Mouse (Mus musculus): ENCODE measurements around the gene Olfr921. TPM values are rescaled to one million over a fixed set of nuclear protein-coding genes. Genes with fewer than 3 reads are reported as not detected.

Gene Olfr921
- not detected in 2 replicates for polyA plus RNA-seq (2015; fragmentation: Nextera tagmentation; extraction: Ambion mirVana)

- H3K9me3 ChIP-seq = no peaks in the 10 kb centered on the region
- H3K4me3 ChIP-seq = no peak within 1 kb of the TSS
- H3K27me3 ChIP-seq = no peaks in the 10 kb centered on the region
- no peaks in the 10 kb centered on the region for H3K36me3 ChIP-seq
- H3K9ac ChIP-seq (replicated peaks) = no peak within 1 kb of the TSS
- H3K27ac ChIP-seq (replicated peaks) = no peak within 1 kb of the TSS
- H3K4me2 ChIP-seq (replicated peaks) = no peak within 1 kb of the TSS
- ATAC-seq (replicated peaks) = no peak
- H3K4me1 ChIP-seq = no peaks in the 10 kb centered on the region
Observed at GRCm38 (mm10) chr9:38772768-38773167, at the start of gene Olfr921. TSS of gene Olfr921 (plus strand) at chr9:38773068.

- H3K9me3 ChIP-seq = no peaks in the 10 kb centered on the region
- 92% methylated on average over 1 of the region's 1 CpGs for WGBS
Observed at GRCm38 (mm10) chr9:38724044-38724443, 48.8 kb upstream of the Olfr921 start.

DNA sequence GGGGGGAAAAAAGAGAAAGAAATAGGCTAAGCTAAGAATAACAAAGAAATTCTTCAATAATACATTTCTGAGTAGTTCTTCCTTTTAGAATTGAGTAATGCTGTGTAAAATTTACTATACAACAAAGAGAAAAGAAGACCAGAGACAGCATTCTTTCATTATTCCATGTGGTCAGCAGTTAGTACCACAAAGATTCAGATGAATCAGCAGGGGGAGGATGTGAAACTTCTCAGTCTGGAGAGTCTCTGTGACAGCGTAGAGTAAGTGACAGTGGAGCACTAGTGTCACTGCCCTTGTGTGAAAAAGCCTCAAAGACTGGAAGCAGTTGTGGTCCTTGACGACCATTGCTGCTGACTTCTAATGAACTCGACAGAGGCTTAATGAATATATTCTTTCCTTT, 44.6 kb upstream of the Olfr921 start:
- no peaks in the 10 kb centered on the region for H3K36me3 ChIP-seq
- H3K4me1 ChIP-seq = no peaks in the 10 kb centered on the region
- ATAC-seq (replicated peaks) = no peak
- no peaks in the 10 kb centered on the region for H3K9me3 ChIP-seq
- no peak overlapping the region for H3K9ac ChIP-seq (replicated peaks)
- H3K4me3 ChIP-seq = no peak overlapping the region
- WGBS = 73% methylated on average over 3 of the region's 3 CpGs
- no peaks in the 10 kb centered on the region for H3K27me3 ChIP-seq
- no peak overlapping the region for H3K27ac ChIP-seq (replicated peaks)
- no peak overlapping the region for H3K4me2 ChIP-seq (replicated peaks)

More at GRCm38 (mm10) chr9:38724044-38724443, 48.8 kb upstream of the Olfr921 start:
- H3K27ac ChIP-seq (replicated peaks) = no peak overlapping the region
- H3K4me3 ChIP-seq = no peak overlapping the region
- no peak overlapping the region for H3K4me2 ChIP-seq (replicated peaks)
- H3K27me3 ChIP-seq = no peaks in the 10 kb centered on the region
- no peaks in the 10 kb centered on the region for H3K4me1 ChIP-seq
- ATAC-seq (replicated peaks) = no peak
- H3K36me3 ChIP-seq = no peaks in the 10 kb centered on the region
- H3K9ac ChIP-seq (replicated peaks) = no peak overlapping the region

DNA sequence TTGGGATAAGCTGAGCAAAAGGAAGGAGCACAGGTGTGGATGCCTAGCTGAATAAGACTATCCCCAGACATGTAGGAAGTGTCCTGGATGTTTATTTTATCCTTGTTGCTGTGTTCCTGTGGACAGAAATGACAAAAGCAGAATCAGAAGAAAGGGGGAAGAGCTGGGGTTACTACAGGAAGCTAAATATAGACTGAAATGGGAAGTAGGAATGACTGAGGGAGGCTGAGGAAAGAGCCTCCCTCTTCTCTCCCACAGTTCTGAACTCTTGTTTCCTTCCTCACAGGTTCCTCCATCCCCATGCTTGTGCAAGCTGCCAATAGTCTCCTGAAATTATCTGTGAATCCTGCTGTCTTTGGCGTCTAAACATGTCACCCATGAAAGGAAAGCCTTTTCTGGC, 31.5 kb upstream of the Olfr921 start:
- no peak for ATAC-seq (replicated peaks)
- WGBS = 80% methylated on average over 1 of the region's 1 CpGs
- H3K27me3 ChIP-seq = no peaks in the 10 kb centered on the region
- H3K36me3 ChIP-seq = no peaks in the 10 kb centered on the region
- H3K9me3 ChIP-seq = no peaks in the 10 kb centered on the region
- no peak overlapping the region for H3K9ac ChIP-seq (replicated peaks)
- no peak overlapping the region for H3K4me3 ChIP-seq
- no peak overlapping the region for H3K4me2 ChIP-seq (replicated peaks)
- H3K4me1 ChIP-seq = no peaks in the 10 kb centered on the region
- no peak overlapping the region for H3K27ac ChIP-seq (replicated peaks)

DNA sequence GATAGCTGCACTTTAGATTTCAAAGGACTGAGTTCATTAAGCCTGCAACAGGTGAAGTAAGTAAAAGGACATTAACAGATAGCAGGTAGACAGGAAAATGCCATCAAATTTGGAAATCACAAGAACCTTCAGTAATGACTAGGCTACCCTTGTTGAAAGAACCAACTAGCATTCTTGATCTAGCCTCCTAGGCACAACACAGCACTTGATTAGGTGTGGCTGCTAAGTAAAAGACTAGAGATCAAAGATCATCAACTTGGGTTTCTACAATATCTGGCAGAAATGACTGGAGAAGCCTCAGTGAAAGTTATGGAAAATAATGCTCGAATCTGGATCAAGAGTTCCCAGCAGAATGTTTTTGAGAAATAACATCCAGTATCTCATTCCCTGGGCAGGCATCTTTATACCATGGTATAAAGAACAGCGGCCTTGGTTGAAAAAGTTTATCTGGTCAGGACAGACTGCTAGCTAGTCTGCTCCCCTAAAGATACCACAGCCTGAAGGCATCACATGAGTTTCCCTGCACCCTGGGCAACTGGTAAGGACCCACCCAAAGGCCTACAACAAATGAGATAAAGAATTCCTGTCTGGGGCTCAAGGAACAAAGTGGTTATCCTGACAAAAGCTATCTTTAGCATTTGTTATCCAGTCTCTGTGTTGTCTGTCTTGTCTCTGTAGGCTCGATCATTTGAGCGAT, 28.1 kb upstream of the Olfr921 start:
- whole genome bisulfite sequencing = 93% methylated on average over 4 of the region's 4 CpGs

GRCm38 (mm10) chr9:38751999-38752398, 20.9 kb upstream of the Olfr921 start, which contains the start of gene Olfr920:
TSS of gene Olfr920 (plus strand) at chr9:38752299.
- WGBS = 98% methylated on average over 1 of the region's 1 CpGs
- ATAC-seq (replicated peaks) = no peak
- H3K36me3 ChIP-seq = no peaks in the 10 kb centered on the region
- no peaks in the 10 kb centered on the region for H3K4me1 ChIP-seq
- no peaks in the 10 kb centered on the region for H3K9me3 ChIP-seq
- H3K4me2 ChIP-seq (replicated peaks) = no peak within 1 kb of the TSS
- no peaks in the 10 kb centered on the region for H3K27me3 ChIP-seq
- H3K9ac ChIP-seq (replicated peaks) = no peak within 1 kb of the TSS
- H3K27ac ChIP-seq (replicated peaks) = no peak within 1 kb of the TSS
- H3K4me3 ChIP-seq = no peak within 1 kb of the TSS

More for the DNA sequence above, 28.1 kb upstream of the Olfr921 start:
- no peaks in the 10 kb centered on the region for H3K27me3 ChIP-seq
- no peak overlapping the region for H3K4me2 ChIP-seq (replicated peaks)
- H3K4me3 ChIP-seq = no peak overlapping the region
- no peaks in the 10 kb centered on the region for H3K4me1 ChIP-seq
- no peak overlapping the region for H3K27ac ChIP-seq (replicated peaks)
- no peak for ATAC-seq (replicated peaks)
- no peaks in the 10 kb centered on the region for H3K9me3 ChIP-seq
- H3K36me3 ChIP-seq = no peaks in the 10 kb centered on the region
- no peak overlapping the region for H3K9ac ChIP-seq (replicated peaks)

- WGBS = 86% methylated on average over 2 of the region's 2 CpGs
- H3K4me3 ChIP-seq = no peak overlapping the region
- no peak overlapping the region for H3K27ac ChIP-seq (replicated peaks)
- no peaks in the 10 kb centered on the region for H3K9me3 ChIP-seq
- H3K36me3 ChIP-seq = no peaks in the 10 kb centered on the region
- H3K4me2 ChIP-seq (replicated peaks) = no peak overlapping the region
- no peaks in the 10 kb centered on the region for H3K4me1 ChIP-seq
- no peaks in the 10 kb centered on the region for H3K27me3 ChIP-seq
- no peak for ATAC-seq (replicated peaks)
- H3K9ac ChIP-seq (replicated peaks) = no peak overlapping the region
Observed at GRCm38 (mm10) chr9:38792689-38793088, 19.8 kb downstream of the Olfr921 start.

GRCm38 (mm10) chr9:38805696-38806095, 32.8 kb downstream of the Olfr921 start:
- H3K4me3 ChIP-seq = no peak overlapping the region
- H3K9ac ChIP-seq (replicated peaks) = no peak overlapping the region
- H3K36me3 ChIP-seq = no peaks in the 10 kb centered on the region
- no peaks in the 10 kb centered on the region for H3K4me1 ChIP-seq
- no peak for ATAC-seq (replicated peaks)
- no peak overlapping the region for H3K4me2 ChIP-seq (replicated peaks)
- H3K27me3 ChIP-seq = no peaks in the 10 kb centered on the region
- no peaks in the 10 kb centered on the region for H3K9me3 ChIP-seq
- H3K27ac ChIP-seq (replicated peaks) = no peak overlapping the region

GRCm38 (mm10) chr9:38814314-38814713, 41.4 kb downstream of the Olfr921 start, which contains the start of gene Olfr922:
TSS of gene Olfr922 (plus strand) at chr9:38814614.
- H3K27ac ChIP-seq (replicated peaks) = no peak within 1 kb of the TSS

DNA sequence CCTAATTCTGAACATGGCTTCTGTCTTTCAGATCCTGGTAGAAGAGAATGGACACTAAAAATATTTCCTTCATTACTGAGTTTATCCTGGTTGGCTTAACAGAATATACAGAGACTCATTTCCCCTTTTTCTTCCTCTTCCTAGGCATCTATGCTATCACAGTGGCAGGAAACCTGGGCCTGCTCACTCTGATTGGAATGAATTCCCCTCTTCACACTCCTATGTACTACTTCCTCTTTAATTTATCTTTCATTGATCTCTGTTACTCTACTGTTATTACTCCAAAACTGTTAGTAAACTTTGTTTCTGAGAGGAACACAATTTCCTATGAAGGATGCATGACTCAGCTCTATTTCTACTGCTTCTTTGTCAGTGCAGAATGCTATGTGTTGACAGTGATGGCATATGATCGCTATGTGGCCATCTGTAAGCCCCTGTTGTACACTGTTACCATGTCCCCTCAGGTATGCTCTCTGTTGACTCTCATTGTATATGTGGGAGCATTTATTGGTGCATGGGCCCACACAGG, 42.7 kb downstream of the Olfr921 start:
- Histone ChIP-seq H3K27ac (replicated peaks) (no peak overlapping the region), H3K36me3 (no peaks in the 10 kb centered on the region), H3K9me3 (no peaks in the 10 kb centered on the region), H3K4me3 (no peak overlapping the region), H3K4me2 (replicated peaks) (no peak overlapping the region), H3K9ac (replicated peaks) (no peak overlapping the region), H3K27me3 (no peaks in the 10 kb centered on the region), H3K4me1 (no peaks in the 10 kb centered on the region)
- ATAC-seq (replicated peaks) = no peak
- 92% methylated on average over 1 of the region's 1 CpGs for WGBS

More at GRCm38 (mm10) chr9:38814314-38814713, 41.4 kb downstream of the Olfr921 start, which contains the start of gene Olfr922:
- Histone ChIP-seq H3K36me3 (no peaks in the 10 kb centered on the region), H3K9me3 (no peaks in the 10 kb centered on the region), H3K9ac (replicated peaks) (no peak within 1 kb of the TSS), H3K4me1 (no peaks in the 10 kb centered on the region), H3K4me2 (replicated peaks) (no peak within 1 kb of the TSS), H3K4me3 (no peak within 1 kb of the TSS), H3K27me3 (no peaks in the 10 kb centered on the region)
- 73% methylated on average over 2 of the region's 2 CpGs for WGBS
- ATAC-seq (replicated peaks) = no peak

GRCm38 (mm10) chr9:38826245-38826644, 53.4 kb downstream of the Olfr921 start, which contains the start of gene Olfr923:
TSS of gene Olfr923 (plus strand) at chr9:38826545.
- Histone ChIP-seq H3K4me2 (replicated peaks) (no peak within 1 kb of the TSS), H3K4me1 (no peaks in the 10 kb centered on the region), H3K27me3 (no peaks in the 10 kb centered on the region), H3K4me3 (no peak within 1 kb of the TSS), H3K9ac (replicated peaks) (no peak within 1 kb of the TSS), H3K27ac (replicated peaks) (no peak within 1 kb of the TSS), H3K9me3 (no peaks in the 10 kb centered on the region), H3K36me3 (no peaks in the 10 kb centered on the region)
- WGBS = 92% methylated on average over 1 of the region's 1 CpGs
- ATAC-seq (replicated peaks) = no peak
